Mouse (Mus musculus): ENCODE measurements around the gene Hoxa1. TPM values are rescaled to one million over a fixed set of nuclear protein-coding genes. Genes with fewer than 3 reads are reported as not detected.

Gene Hoxa1
- 0.59 and 1.1 TPM in 2 replicates for polyA plus RNA-seq (2015; fragmentation: Nextera tagmentation; extraction: Ambion mirVana)

DNA sequence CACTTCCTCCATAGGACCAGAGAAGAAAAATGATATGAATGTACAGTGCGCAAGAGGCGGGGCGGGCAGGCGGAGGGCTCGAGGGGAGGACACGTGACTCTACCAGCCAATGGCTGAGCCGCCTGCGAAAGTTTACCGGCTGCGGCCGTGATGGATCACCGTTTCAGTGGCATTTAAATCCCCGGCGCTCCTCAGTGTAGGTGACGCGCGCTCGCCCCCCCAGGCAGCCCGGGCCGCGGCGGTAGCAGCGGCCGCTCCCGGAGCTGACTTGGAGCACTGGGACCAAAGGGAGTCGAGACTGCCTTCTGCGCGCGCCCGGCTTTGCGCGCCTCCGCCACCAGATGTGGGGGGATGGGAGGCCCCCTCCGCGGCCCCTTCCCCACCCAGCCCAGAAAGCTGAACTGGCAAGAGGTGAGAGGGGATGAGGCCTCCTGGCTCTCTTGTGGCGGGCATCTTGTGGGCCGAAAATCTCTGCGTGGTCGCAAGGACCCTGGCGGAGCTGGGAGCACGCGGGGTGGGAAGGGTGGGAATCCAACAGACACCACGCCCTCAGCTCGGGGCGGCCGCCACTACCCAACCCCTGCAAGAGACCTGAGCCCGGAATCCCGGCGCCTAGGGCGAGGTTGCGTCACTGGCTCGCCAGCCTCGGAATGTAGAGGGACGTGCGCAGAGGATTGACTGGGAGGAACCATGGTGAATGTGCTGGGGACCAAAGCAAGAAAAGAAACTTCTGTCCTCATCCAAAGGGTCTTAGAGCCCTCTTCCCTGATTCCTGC, at the start of gene Hoxa1:
Hoxa1 (minus strand) TSS at position 42 of the 776 bp plus-strand sequence.
- Histone ChIP-seq H3K4me2 (peak within 1 kb of the TSS; percentile 97), H3K9ac (peak within 1 kb of the TSS; percentile 58), H3K36me3 (no peaks in the 10 kb centered on the region), H3K4me3 (peak within 1 kb of the TSS; percentile 75), H3K4me1 (replicated peaks) (peaks cover 21% of the 10 kb centered on the region), H3K27ac (peak within 1 kb of the TSS; percentile 79), H3K27me3 (peaks cover 99% of the 10 kb centered on the region), H3K9me3 (replicated peaks) (no peaks in the 10 kb centered on the region)
- peak; percentile 81 for ATAC-seq (replicated peaks; ENCODE audit: insufficient number of reproducible peaks, insufficient read depth, low FRiP score, low read depth)
- WGBS, result under 1% methylated on average over 53 of the region's 55 CpGs

GRCm38 (mm10) chr6:52207684-52207976, 49.5 kb upstream of the Hoxa1 start:
- H3K4me3 ChIP-seq, result no peak overlapping the region
- no peaks in the 10 kb centered on the region for H3K9me3 ChIP-seq (replicated peaks)
- no peak overlapping the region for H3K27ac ChIP-seq
- H3K4me1 ChIP-seq (replicated peaks), result peaks cover 36% of the 10 kb centered on the region
- no peak overlapping the region for H3K9ac ChIP-seq
- ATAC-seq (replicated peaks; ENCODE audit: insufficient number of reproducible peaks, insufficient read depth, low FRiP score, low read depth), result no peak
- H3K4me2 ChIP-seq, result no peak overlapping the region
- H3K36me3 ChIP-seq, result no peaks in the 10 kb centered on the region
- H3K27me3 ChIP-seq, result peaks cover 99% of the 10 kb centered on the region

DNA sequence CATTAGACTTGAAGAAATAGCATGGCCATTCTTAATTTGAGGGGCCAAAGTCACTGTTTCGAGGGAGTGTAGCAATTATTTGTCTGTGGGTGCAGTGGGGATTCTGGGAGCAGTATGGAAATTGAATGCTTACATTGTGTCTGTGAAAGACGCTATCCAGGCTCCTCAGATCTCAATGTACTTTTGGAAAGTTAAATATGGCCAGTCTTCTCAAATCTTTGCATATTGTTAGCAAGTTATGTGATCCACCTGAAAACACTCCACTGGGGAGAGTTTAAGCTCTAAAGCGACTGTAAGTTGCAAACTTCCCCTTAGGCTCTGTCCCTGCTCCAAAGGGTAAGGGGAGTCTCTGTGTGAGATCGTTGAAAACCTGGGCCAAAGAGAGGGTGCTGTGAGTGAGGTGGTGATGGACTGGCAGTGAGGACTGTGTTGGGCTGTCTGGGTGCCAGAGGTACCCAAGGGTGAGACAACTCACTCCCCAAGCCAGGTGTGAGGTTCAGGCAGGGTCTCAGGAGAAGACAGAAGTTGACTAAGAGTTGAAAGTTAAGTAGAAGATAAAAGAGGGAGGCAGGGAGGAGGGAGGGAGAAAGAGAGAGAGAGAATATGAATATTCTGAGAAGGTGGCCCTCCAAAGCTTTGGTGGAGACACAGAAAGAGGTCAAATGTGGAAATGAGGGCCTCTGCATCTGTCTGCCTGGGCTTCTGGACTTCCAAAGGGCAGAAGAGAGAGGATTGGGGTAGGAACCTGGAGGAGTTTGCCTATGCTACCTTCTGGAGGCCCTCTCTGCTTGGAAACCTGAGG, 49.0 kb upstream of the Hoxa1 start:
- H3K4me1 ChIP-seq (replicated peaks), result peaks cover 33% of the 10 kb centered on the region
- no peak overlapping the region for H3K9ac ChIP-seq
- whole genome bisulfite sequencing, result 21% methylated on average over 4 of the region's 4 CpGs
- H3K27ac ChIP-seq, result no peak overlapping the region
- H3K4me3 ChIP-seq, result no peak overlapping the region
- H3K9me3 ChIP-seq (replicated peaks), result no peaks in the 10 kb centered on the region
- no peak overlapping the region for H3K4me2 ChIP-seq
- ATAC-seq (replicated peaks; ENCODE audit: insufficient number of reproducible peaks, insufficient read depth, low FRiP score, low read depth), result no peak
- H3K36me3 ChIP-seq, result no peaks in the 10 kb centered on the region
- peaks cover 98% of the 10 kb centered on the region for H3K27me3 ChIP-seq

DNA sequence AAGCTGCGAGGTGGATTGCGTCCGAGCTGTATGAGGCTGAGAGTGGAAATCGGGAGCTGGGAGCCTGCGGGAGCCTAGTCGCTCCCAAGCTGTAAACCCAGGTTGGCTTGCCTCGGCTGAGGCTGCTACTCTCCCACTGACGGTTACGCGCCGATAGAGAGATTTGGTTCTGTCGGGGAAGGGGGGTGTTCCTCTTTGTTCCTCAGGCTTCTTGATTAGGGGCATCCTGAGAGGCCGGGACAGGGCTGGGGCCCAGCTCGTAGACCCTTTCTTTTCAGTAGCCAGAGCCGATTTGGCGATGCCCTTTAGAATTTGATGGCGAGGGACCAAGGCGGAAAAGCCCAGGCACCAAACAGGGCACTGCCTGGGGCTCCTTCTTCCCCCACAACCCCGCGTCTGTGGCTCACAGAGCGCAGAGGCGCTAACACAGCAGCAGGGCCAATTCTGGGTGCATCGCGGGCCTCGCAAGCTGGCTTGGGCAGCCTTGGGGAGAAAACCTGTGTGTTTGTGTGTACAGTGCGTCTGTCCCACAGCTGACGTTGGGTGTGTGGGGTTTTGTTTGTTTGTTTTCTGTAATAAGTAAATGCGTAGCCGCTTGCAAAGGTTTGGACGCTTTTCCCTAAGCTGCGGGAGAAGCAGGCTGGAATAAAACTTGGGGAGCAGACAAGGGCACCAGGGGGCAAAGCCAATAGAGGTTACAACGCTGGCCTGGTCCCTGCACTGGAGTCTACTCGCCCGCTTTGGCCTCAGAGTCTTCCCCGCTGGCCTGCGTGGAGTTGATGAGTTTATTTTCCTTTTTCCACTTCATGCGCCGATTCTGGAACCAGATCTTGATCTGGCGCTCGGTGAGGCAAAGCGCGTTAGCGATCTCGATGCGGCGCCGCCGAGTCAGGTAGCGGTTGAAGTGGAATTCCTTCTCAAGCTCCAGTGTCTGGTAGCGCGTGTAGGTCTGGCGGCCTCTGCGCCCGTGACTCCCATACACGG, 47.8 kb upstream of the Hoxa1 start:
- Histone ChIP-seq H3K9me3 (replicated peaks) (no peaks in the 10 kb centered on the region), H3K4me3 (0 out of 2 replicates have a peak overlapping the region, but pooled peaks have one; percentile 53), H3K36me3 (no peaks in the 10 kb centered on the region), H3K27me3 (peaks cover 98% of the 10 kb centered on the region), H3K27ac (no peak overlapping the region), H3K4me1 (replicated peaks) (peaks cover 24% of the 10 kb centered on the region), H3K4me2 (0 out of 2 replicates have a peak overlapping the region, but pooled peaks have one; percentile 8), H3K9ac (no peak overlapping the region)
- no peak for ATAC-seq (replicated peaks; ENCODE audit: insufficient number of reproducible peaks, insufficient read depth, low FRiP score, low read depth)
- WGBS, result 9% methylated on average over 55 of the region's 55 CpGs

GRCm38 (mm10) chr6:52205221-52205620, 47.1 kb upstream of the Hoxa1 start:
- H3K36me3 ChIP-seq, result no peaks in the 10 kb centered on the region
- H3K4me2 ChIP-seq, result 0 out of 2 replicates have a peak overlapping the region, but pooled peaks have one; percentile 8
- H3K27me3 ChIP-seq, result peaks cover 98% of the 10 kb centered on the region
- H3K27ac ChIP-seq, result no peak overlapping the region
- H3K4me3 ChIP-seq, result peak overlapping the region; percentile 53
- H3K4me1 ChIP-seq (replicated peaks), result peaks cover 24% of the 10 kb centered on the region
- H3K9ac ChIP-seq, result no peak overlapping the region
- 19% methylated on average over 14 of the region's 14 CpGs for WGBS
- no peaks in the 10 kb centered on the region for H3K9me3 ChIP-seq (replicated peaks)
- ATAC-seq (replicated peaks; ENCODE audit: insufficient number of reproducible peaks, insufficient read depth, low FRiP score, low read depth), result no peak

DNA sequence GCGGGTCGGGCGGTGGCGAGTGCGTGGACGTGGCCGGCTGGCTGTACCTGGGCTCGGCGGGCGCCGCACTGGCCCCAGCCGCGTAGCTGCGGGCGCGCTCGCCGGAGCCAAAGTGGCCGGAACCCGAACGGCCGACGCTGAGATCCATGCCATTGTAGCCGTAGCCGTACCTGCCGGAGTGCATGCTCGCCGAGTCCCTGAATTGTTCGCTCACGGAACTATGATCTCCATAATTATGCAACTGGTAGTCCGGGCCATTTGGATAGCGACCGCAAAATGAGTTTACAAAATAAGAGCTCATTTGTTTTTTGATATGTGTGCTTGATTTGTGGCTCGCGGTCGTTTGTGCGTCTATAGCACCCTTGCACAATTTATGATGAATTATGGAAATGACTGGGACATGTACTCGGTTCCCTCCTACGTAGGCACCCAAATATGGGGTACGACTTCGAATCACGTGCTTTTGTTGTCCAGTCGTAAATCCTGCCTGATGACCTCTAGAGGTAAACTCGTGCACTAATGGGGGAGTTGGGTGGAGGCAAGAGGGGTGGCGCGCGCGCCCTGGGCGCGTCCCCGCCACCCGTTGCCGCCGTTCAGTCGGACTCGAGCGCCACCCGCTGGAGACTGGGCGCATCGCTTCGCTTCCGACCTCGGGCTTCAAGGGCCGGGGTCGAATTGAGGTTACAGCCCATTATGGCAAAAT, 46.1 kb upstream of the Hoxa1 start, which contains the start of gene Hoxa5:
Hoxa5 (minus strand) TSS at position 538 of the 703 bp plus-strand sequence.
- ATAC-seq (replicated peaks; ENCODE audit: insufficient number of reproducible peaks, insufficient read depth, low FRiP score, low read depth), result no peak
- peak within 1 kb of the TSS; percentile 62 for H3K4me2 ChIP-seq
- peak within 1 kb of the TSS; percentile 25; the same call in 1 of the 2 replicates for H3K27ac ChIP-seq
- H3K9me3 ChIP-seq (replicated peaks), result no peaks in the 10 kb centered on the region
- peaks cover 24% of the 10 kb centered on the region for H3K4me1 ChIP-seq (replicated peaks)
- under 1% methylated on average over 65 of the region's 65 CpGs for WGBS
- H3K36me3 ChIP-seq, result no peaks in the 10 kb centered on the region
- H3K27me3 ChIP-seq, result peaks cover 98% of the 10 kb centered on the region
- peak within 1 kb of the TSS; percentile 53 for H3K4me3 ChIP-seq
- peak within 1 kb of the TSS; percentile 52 for H3K9ac ChIP-seq

DNA sequence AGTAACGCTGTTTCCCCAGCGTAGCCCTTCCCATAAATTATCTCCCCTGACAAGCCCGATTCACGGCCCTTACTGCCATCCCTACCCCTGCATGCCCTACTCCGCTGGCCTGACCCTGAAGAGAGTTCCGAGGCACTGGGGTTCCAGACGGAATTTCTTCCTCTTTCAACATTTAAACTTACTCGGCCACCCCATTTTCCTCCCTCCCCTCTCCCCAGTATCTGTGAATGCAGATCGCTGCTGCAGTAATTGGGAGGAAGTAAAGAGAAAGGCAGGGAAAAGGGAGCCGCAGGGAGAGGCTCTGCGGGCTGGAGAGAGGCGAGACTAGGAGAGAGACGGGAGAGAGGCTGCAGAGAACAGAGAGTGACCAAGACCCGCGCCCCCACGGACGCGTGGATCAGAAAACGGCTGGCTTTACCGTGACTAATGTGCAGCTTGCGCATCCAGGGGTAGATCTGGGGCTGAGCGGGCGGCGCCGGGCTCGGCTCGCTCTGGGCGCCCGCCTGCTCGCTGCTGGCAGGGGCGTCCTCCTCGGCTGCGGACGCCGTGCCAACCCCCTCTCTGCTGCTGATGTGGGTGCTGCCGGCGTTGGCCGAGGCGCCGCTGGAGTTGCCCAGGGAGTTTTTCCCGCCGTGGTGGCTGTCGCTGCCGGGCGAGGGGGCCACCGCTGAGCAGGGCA, 45.4 kb upstream of the Hoxa1 start:
- Histone ChIP-seq H3K4me2 (peak overlapping the region; percentile 62), H3K36me3 (no peaks in the 10 kb centered on the region), H3K27me3 (peaks cover 98% of the 10 kb centered on the region), H3K4me1 (replicated peaks) (peaks cover 19% of the 10 kb centered on the region), H3K4me3 (peak overlapping the region; percentile 53), H3K9ac (peak overlapping the region; percentile 52), H3K9me3 (replicated peaks) (no peaks in the 10 kb centered on the region), H3K27ac (peak overlapping the region; percentile 25; the same call in 1 of the 2 replicates)
- no peak; the same call in 1 of the 2 replicates for ATAC-seq (replicated peaks; ENCODE audit: insufficient number of reproducible peaks, insufficient read depth, low FRiP score, low read depth)
- WGBS, result 2% methylated on average over 46 of the region's 46 CpGs

DNA sequence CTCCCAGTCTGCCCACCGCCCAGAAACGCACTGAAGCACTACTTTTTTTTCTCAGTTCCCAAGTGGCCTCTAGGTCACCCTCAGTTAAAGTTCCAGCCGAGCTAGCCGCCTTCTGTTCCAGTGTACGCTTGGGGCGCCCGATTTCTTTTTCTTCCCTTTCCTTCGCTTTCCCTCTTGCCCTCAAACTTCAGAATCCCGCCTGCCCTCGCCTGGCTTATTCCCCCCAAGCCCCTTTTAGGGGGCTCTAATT, 44.9 kb upstream of the Hoxa1 start:
- Histone ChIP-seq H3K4me2 (peak overlapping the region; percentile 62), H3K27me3 (peaks cover 98% of the 10 kb centered on the region), H3K9ac (peak overlapping the region; percentile 52; the same call in 1 of the 2 replicates), H3K27ac (no peak overlapping the region), H3K9me3 (replicated peaks) (no peaks in the 10 kb centered on the region), H3K4me3 (peak overlapping the region; percentile 53), H3K36me3 (no peaks in the 10 kb centered on the region), H3K4me1 (replicated peaks) (peaks cover 15% of the 10 kb centered on the region)
- WGBS, result 3% methylated on average over 10 of the region's 10 CpGs
- ATAC-seq (replicated peaks; ENCODE audit: insufficient number of reproducible peaks, insufficient read depth, low FRiP score, low read depth), result no peak

GRCm38 (mm10) chr6:52202362-52203120, 44.4 kb upstream of the Hoxa1 start:
- Histone ChIP-seq H3K27me3 (peaks cover 99% of the 10 kb centered on the region), H3K27ac (no peak overlapping the region), H3K4me3 (peak overlapping the region; percentile 53), H3K4me1 (replicated peaks) (peaks cover 14% of the 10 kb centered on the region), H3K9me3 (replicated peaks) (no peaks in the 10 kb centered on the region), H3K36me3 (no peaks in the 10 kb centered on the region), H3K9ac (peak overlapping the region; percentile 4; the same call in 1 of the 2 replicates), H3K4me2 (peak overlapping the region; percentile 62; the same call in 1 of the 2 replicates)
- WGBS, result 10% methylated on average over 22 of the region's 22 CpGs
- ATAC-seq (replicated peaks; ENCODE audit: insufficient number of reproducible peaks, insufficient read depth, low FRiP score, low read depth), result no peak

All from heart, embryonic 15.5 days (tissue).